Mouse (Mus musculus): Measurements from ENCODE around the gene Fam163b.

GRCm38 (mm10) chr2:27096341-27096981 lies 45.8 kb downstream of the Fam163b start:
- no peak for TF ChIP-seq POLR2A (IDR thresholded peaks at IDR 0.05; ENCODE audit: insufficient read depth, low read depth, low read length)
- no peak for TF ChIP-seq EP300 (IDR thresholded peaks at IDR 0.05; ENCODE audit: insufficient read depth, low read depth, low read length)

Measured in heart, adult 2 months (tissue).